Mouse (Mus musculus) embryonic fibroblast, embryonic 13.5 days (primary cell): ENCODE results near the gene Ciart. TPM values are rescaled to one million over a fixed set of nuclear protein-coding genes. Genes with fewer than 3 reads are reported as not detected.

Source experiments
- H3K27ac ChIP-seq: 2 replicates; pipeline ENCODE4 v1.5.1; 2012; ENCODE audit warnings: low read length, control low read depth, inconsistent platforms; ENCODE audit not compliant: insufficient read depth
- H3K4me1 ChIP-seq: 2 replicates; pipeline ENCODE4 v1.6.1; 2011; ENCODE audit warnings: low read length; ENCODE audit not compliant: control insufficient read depth, insufficient read depth
- H3K4me3 ChIP-seq: 2 replicates; pipeline ENCODE4 v1.5.1; 2011; ENCODE audit warnings: mild to moderate bottlenecking, control low read depth, low read length; ENCODE audit not compliant: insufficient read depth
- CTCF ChIP-seq: IDR thresholded peaks from 2 replicates; pipeline ENCODE4 v1.5.1; 2011; ENCODE audit warnings: mild to moderate bottlenecking, control low read depth, low read length, moderate library complexity, borderline replicate concordance; ENCODE audit not compliant: insufficient read depth
- POLR2A ChIP-seq: IDR thresholded peaks from 2 replicates; pipeline ENCODE4 v1.6.1; 2011; ENCODE audit warnings: low read depth, mild to moderate bottlenecking, control low read depth, low read length, moderate library complexity
- polyA plus RNA-seq: library from polyadenylated mRNA; stranded (reverse); fragments of >200 nt; gene quantifications from 2 replicates; pipeline ENCODE4 v1.2.4, GENCODE M21; 2011; ENCODE audit warnings: low read depth; ENCODE audit not compliant: missing spikeins, insufficient read length

The Ciart gene
- polyA plus RNA-seq, 1 experiment, result 7.8 TPM

DNA sequence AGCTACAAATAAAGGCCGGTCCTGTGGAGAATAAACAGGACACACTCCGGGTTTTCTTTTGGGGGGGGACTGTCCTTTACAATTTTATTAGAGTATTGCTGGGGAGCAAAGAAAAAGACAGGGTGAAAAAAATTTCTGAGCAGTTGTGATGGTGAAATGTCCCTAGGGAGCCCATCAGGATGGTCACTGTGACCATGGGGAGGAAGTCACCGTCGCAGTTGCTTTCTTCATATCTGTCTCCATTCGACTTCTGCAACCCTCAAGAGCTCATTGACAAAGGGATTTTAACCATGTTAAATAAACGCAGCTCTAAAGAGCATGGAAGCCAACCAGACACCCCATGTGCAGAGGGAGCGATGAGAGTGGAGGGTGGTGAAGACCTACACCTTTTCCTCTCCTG, 34.7 kb upstream of the Ciart start:
- TF ChIP-seq CTCF (no peak), POLR2A (no peak)
- Histone ChIP-seq H3K4me1 (no peaks in the 10 kb centered on the region), H3K27ac (no peak overlapping the region)

DNA sequence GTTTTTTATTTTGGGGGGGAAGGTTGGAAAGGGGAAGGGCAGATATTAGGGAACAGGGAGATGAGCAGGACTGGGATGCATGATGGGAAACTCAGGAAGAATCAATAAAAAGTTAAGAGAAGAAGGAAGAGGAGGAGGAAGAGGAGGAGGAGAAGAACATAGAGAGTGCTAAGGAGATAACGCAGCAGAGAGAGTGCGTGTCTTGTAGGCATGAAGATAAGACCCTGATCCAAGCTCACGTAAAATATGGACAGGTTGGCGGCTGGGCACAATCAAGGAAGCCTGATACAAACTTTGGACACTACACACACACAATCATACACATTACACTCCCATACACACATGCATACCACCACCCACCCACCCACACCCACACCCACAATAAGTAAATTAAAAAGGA, 32.7 kb upstream of the Ciart start:
- Histone ChIP-seq H3K4me3 (no peak overlapping the region), H3K27ac (no peak overlapping the region), H3K4me1 (no peaks in the 10 kb centered on the region)
- no peak for TF ChIP-seq CTCF
- no peak for TF ChIP-seq POLR2A

More for the DNA sequence above, 34.7 kb upstream of the Ciart start:
- H3K4me3 ChIP-seq, result no peak overlapping the region

DNA sequence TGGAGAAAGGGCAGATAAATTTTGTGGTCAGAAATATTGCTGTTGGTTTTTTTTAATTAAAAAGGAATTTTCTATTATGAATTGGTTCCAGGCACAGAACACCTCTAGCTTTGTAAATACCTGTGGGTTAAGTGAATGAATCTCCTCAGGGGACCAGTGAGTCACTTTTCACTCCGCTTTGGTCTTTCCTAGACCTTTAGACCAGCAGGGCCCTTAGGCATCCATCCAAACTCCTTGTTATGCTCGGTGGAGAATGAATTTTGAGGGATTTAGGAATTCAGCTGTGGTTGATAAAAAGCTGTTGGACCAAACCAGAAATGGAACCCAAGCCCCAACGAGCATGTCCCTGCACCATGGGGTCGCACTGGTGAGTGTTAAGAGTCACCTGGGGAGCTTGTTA, 25.6 kb upstream of the Ciart start:
- Histone ChIP-seq H3K27ac (no peak overlapping the region), H3K4me1 (no peaks in the 10 kb centered on the region), H3K4me3 (no peak overlapping the region)
- TF ChIP-seq CTCF (no peak), POLR2A (no peak)

DNA sequence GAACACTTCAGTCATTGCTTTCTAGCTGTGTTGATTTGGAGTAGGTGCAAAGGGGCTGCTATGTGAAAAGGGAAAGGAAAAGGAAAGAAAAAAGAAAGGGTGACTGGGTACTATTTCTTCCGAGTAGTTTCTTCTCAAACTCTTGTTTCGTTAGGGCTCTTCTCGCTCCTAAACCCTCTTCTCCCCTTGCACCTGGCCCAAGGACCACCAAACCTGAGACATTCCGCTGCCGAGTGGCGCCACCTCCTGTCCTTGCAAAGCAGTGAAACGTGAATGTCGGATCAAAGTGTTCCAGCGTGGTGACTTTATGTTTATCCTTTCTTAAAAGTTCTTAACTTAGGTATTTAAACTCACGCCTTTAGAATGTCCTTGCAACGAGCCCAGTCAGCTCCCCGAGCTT, 24.8 kb upstream of the Ciart start:
- no peak overlapping the region for H3K27ac ChIP-seq
- H3K4me1 ChIP-seq, result no peaks in the 10 kb centered on the region

DNA sequence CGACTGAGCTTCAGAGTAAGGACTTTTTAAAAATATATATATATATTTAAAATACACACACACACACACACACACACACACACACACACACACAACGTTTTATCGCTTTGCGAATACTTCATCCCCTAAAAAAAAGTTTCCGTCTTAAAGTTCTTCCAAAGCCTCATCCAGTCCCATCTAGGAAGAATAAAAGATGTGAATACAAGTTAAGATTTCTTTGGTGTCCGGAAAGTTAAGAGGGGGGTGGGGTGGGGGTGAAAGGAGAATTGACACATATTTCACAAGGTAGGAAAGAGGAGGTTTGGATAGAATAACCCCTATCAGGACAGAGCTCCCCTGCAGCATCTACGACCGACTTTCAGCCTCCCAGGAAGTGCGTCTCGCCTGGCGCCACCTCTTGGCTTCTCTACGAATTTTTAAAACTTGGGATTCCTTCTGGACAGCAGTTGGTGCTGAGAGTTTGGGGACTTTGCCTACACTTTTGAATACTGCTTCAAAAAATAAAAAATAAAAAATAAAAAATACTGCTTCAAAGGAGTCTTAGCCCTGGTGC, 24.0 kb upstream of the Ciart start:
- TF ChIP-seq CTCF (peak; percentile 67; the same call in 1 of the 2 replicates), POLR2A (no peak)
- H3K4me1 ChIP-seq, result no peaks in the 10 kb centered on the region
- H3K4me3 ChIP-seq, result peak overlapping the region; percentile 17; the same call in 1 of the 2 replicates
- H3K27ac ChIP-seq, result no peak overlapping the region

More for the DNA sequence above, 24.8 kb upstream of the Ciart start:
- no peak overlapping the region for H3K4me3 ChIP-seq
- peak; percentile 90 for TF ChIP-seq CTCF
- no peak for TF ChIP-seq POLR2A

DNA sequence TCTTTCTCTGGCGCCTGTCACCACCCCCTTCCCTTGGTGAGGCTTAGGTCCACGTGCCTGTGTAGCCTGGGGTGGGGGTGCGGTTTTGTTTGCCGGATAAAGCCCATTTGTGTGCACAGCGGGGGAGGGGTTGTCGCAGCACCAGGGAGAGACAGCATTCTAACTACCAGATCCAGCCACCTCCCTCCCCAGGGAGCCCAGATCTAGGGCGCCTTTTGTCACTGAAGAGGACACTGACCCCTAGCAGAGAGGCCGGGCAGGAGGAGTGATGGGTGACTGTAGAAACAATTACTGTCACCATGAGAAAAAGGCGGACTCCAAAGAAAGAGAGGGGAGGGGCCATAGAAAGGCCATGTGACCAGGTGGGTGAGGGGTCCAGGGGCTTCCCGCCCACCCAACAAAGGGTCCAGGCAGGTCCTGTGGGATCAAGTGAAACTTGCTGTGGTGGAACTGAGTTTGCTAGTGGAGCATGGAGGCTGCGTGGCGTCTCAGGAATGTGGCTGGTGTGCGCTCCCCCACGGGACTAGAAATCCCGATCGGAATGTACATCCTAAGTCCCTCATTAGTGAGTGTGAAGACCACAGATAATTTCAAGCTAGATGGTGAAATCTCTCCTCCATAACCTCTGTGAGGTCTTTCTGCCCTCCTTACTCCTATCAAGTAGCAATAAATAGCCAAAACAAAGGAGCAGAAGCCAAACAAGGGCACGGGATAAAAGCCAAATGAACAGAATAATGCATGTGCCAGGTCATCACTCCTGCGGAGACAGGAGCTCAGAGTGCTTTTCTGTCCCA, 23.3 kb upstream of the Ciart start:
- no peaks in the 10 kb centered on the region for H3K4me1 ChIP-seq
- peak overlapping the region; percentile 17 for H3K4me3 ChIP-seq
- H3K27ac ChIP-seq, result no peak overlapping the region
- TF ChIP-seq POLR2A (no peak), CTCF (no peak)

DNA sequence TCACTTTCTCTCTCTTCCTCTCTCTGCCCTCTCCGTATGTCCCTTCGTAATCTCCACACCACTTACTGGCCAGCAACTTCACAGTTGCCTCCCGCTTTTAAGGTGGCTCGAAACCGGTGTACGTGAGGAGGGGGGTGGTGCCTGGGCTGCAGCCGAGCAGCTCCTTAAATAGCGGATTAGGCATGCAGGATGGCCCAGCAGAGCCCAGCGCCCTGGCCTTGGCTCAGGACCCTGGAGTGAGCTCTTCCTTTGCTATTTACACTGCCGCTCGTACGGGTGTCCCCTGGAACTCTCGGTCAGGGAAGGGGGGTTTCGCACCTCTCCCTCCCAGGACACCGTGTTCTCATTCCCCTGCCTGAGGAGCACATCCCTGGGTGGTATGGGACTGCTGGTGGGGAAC, 22.5 kb upstream of the Ciart start, which contains the start of gene Car14:
Car14 (minus strand) TSS at position 124 of the 400 bp plus-strand sequence.
- TF ChIP-seq POLR2A, result no peak
- TF ChIP-seq CTCF, result no peak
- Histone ChIP-seq H3K4me1 (no peaks in the 10 kb centered on the region), H3K4me3 (peak within 1 kb of the TSS; percentile 17), H3K27ac (no peak within 1 kb of the TSS)

DNA sequence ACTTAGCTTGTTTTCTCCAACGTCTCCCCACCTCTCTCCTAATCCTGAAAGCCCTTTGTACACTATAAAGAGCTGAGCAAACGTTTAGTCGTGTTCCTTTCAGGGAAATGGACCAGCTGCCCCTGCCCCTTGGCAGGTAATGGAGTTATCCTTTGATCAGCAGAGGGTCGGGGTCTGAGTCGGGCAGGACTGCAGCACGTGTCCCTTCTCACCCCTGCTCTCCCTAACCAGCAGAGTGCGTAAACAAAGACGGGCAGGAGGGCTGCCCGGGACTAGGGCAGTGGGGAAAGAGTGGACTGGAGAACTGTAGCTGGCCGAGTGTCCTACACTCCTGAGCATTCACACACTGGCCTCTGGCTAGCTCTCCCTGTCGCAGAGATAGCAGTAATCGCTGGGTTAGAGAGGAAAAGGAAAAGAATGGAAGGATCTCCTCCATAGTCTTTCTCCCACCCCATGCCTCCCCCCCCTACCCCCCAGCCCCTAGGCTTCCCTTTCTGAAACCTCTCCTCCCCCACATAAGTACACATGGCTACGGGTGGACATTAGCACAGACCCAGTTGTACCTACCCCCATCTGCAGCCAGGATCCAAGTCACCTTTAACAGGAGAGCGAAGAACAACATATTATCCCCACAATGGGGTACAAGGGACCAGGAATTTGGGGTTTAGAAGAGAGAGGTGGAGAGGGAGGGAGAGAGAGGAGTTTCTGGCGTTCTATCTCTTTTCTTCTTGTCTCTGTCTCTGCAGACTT, 21.9 kb upstream of the Ciart start:
- Histone ChIP-seq H3K4me3 (no peak overlapping the region), H3K4me1 (no peaks in the 10 kb centered on the region), H3K27ac (no peak overlapping the region)
- no peak for TF ChIP-seq POLR2A
- TF ChIP-seq CTCF, result no peak

DNA sequence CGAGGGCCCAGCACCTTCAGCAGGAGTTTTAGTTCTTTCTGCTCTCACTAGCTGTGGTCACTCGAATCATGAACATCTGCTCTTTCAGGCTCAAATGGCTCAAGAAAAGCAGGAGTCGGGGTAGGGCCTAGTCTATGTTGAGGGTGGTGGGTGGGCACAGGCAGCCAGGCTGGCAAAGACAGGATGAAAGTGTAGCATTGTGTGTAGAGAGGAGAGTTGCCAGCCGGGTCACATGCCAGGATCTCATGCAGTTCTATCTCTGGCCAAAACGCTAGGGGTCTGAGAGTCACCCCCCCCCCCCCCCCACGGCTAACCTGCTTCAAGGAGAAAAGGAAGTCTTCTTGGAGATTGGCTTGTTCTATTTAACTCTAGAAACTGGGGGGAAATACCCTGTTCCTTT, 20.6 kb upstream of the Ciart start:
- no peak overlapping the region for H3K27ac ChIP-seq

DNA sequence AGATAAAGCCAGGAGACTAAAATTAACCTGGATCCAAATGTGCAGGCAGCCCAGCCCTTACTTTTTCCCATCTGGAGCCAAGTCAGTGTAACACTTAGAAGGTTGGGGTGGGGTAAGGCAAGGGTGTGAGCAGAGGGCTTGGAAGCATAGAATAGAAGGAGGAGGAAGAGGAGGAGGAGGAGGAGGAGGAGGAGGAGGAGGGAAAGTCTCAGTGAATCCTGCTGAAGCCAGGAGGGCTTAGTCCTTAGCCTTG, 20.2 kb upstream of the Ciart start:
- TF ChIP-seq CTCF (no peak), POLR2A (no peak)
- Histone ChIP-seq H3K27ac (no peak overlapping the region), H3K4me1 (no peaks in the 10 kb centered on the region), H3K4me3 (no peak overlapping the region)

More for the DNA sequence above, 20.6 kb upstream of the Ciart start:
- H3K4me1 ChIP-seq, result no peaks in the 10 kb centered on the region
- TF ChIP-seq POLR2A (no peak), CTCF (no peak)
- no peak overlapping the region for H3K4me3 ChIP-seq
